Mouse (Mus musculus) c-Kit-positive CD71-positive TER-119-negative erythroid progenitor cells, embryonic 14.5 days (primary cell): Measurements from ENCODE around the gene Fezf1.

Experiments
- DNase-seq: peaks from one replicate; pipeline ENCODE4 v3.0.0-alpha.2; 2013; ENCODE audit warnings: low read depth

Fezf1 gene

DNA sequence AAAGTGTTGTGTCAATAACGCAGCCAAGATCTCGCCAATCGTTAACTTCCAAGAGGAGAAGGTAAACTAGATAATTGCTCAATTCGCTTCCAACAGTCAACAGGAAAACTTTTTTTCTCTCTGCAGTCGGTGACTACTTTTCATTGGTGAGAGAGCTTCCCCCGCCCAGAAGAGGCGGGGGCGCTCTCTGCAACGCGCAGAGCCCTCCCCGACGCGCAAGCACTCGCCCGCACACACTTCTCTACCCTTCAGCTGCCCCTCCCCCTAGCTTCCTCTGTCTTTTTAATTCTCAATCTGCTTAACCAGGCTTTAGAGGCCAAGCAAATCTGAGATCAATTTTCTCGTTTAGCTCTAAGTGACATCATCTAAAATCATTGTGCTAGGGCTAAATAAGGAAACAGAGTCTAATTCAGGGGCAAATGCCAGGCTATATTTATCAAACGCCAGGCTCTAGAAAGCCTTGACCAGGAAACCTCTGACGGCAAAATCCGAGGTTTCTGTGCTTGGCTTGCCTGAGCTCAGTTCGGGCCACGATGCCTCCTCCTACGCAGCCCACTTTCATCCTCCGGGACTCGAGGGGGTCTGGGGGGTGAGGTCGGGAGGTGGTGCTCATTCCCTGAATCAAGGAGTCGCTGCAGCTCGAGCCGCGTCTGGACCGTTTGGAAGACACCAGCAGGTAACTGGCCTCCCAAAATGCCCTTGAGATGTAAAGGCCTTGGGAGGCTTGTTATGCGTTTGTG, at the start of gene Fezf1:
Fezf1 (minus strand) TSS at position 50 of the 740 bp plus-strand sequence.
- DNase-seq, result no peak

DNA sequence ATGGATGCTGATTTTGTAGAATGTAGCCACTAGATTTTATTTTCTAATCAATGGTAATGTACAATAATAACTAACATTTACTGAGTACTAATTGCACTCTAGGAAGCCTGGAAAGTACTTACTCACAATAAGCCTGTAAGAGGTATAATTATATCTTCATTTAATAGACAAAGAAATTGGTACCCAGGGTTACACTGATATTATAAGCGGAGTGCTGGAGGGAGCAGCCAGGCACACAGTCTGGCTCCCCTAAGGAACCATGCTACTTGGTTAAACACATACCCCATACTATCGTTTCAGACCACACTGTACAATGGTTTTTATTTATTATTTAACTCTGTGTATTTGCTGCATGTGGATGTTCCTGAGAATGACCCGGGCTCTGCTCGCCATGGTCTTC, 46.5 kb upstream of the Fezf1 start:
- no peak for DNase-seq

DNA sequence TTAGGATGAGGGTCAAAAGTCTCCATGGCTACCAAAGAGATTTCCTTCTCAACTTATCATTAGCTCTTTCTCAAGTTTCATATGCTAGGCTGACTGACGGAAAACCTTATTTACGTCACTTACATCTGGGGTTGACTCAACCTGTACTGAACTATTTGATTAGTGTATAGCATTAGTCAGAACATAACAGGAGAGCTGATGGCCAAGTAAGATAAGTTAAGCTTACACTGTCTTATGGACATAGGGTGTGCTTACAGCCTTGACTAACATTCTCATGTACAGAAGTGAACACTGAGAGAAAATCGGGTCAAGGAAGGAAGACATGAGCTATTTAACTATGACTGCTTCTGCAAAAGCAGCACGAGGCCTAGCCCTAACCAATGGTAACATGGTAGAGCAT, 40.6 kb upstream of the Fezf1 start:
- DNase-seq, result no peak

DNA sequence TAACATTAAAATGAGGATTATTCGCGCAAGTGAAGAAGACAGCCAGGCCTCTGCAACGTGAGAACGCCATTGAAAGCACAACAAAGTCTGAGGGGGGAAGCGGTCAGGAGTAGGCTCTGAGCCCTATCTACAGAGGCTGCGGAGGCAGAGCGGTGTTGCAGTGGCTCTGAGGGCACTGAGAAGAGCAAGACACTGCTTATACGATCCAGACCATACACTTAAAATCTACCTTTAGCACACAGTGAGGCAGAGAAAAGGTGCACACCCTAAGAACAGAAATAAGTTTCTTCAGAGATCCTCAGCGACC, 33.3 kb upstream of the Fezf1 start:
- DNase-seq, result no peak

DNA sequence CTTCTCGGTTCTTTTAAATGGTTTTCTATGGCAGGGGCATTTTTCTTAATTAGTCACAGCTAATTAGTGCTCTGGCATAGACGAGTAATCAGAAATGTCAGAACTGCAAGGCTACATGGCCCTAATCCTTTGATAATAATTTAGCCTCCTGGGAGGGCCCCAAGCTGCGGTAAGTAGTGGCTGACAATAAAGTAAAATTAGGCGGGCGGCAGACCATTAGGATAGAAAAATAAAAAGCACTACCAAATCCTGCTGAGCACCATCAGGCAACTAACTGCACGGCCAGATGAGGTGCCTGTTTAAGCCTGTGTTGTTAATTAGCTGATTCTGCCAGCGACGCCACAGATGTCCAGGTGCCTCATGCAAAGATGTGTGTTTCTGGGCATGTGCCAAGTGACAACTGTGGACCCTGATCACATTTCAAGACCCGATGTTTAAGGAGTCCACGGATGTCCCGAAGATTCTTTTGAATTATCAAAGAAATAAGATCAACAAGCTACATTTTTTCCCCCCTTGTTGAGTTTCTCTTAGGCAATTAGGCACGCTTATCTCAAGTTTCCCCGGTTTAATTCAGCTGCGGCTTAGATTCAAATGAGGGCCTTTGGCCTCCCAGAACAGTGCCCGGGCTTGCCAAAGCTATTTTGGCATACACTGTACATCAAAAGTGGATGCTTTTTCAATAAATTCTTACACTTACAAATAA, 32.8 kb upstream of the Fezf1 start:
- no peak for DNase-seq

DNA sequence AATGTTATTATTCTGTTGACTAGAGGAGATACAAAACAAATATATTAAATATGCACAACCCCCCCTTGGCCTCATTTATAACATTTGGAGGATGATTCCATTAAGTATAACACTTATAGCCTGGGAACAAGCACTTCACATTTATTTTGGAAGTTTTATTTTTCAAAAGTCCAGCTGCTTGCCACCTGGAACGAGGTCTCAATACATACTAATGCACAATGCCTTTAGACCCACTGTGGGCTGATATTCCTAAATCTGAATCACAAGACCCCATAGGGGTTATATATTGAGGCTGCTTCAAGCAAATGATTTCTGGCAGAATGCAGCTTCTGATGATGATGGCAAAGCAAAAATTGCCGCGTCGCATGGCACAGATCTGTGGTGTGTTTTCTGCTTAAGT, 25.3 kb upstream of the Fezf1 start:
- no peak for DNase-seq

DNA sequence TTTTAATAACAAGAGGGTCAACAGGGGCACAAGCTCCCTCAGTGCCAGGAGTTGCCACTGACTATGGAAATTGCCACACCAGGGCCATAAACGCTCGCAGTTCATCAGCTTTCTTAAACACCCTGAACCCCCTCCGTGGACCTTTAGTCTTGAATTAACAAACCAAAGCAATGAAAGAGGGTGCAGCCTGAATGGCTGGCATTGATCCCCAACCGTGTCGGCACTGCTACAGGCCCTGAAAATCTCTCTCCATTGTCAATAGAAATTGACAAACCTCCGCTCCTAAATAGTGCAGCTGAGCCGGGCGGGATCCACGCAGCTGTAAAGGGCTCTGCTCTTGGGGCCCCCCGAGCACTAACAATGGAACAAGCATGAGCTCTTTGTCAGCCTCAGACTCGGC, 24.8 kb upstream of the Fezf1 start:
- no peak for DNase-seq

DNA sequence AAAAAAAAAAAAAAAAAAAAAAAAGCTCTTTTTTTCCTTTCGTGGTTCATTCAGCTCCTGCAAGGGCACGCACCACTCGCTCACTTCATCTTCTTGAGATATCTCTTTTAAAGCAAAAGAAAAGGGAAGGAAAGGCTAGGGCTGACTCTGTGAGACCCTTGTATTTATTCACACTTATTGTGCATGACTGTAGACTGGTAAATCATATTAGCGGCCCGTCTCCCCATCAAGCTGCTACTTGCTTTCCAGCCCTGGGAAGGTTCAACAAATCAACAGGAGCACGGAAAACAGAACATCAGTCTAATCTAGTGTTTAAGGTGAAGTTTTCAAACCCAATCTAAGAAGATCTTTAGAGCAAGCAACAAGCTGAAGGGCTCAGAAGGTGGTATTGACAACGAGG, 24.4 kb upstream of the Fezf1 start:
- no peak for DNase-seq

DNA sequence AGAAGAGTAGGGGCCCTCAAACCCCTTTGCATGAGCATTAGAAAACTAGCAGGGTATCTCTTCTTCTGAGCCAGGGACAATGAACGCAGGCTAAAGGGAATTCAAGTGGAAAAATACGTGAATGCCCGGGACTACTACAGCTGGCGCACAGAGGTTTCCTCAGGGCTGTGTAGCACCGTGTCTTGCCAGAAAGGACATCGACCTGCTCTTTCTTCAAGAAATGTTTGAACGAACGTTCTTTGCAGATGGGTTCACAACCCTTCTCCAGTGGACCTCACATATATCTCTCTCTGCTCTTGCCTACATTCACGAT, 12.5 kb upstream of the Fezf1 start:
- DNase-seq, result no peak

DNA sequence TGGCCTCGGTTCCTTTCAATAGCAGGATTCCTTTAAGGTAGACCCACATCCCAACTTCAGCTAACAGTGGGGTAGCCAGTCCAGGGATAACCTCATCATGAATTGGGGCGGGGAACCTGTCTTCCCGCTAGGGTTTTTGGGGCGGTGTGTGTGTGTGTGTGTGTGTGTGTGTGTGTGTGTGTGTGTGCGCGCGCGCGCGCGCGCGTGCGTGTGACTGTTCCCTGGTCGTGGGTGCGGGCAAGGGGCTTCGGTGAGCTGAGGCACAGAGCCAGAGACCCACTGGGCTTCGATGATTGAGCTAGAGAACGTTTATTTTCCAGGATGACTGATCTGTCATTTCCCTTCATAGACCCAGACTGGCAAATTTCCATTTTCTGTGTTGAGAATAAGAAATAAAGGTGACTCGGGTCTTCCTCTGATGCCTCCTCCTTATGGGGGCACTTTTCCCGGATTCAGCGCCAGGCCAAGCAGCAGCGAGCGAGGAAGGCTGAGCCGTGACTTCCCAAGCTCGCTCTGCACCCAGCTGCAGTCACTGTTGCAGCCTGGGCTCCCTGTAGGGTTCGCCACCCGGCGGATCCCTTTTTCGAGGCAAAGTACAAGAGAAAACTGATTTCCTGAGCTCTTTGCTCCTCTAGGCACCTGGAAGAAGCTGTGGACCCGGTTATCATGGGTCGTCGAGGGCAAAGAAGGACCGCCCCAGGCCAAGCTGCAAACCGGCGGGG, 12.0 kb upstream of the Fezf1 start:
- DNase-seq, result no peak

DNA sequence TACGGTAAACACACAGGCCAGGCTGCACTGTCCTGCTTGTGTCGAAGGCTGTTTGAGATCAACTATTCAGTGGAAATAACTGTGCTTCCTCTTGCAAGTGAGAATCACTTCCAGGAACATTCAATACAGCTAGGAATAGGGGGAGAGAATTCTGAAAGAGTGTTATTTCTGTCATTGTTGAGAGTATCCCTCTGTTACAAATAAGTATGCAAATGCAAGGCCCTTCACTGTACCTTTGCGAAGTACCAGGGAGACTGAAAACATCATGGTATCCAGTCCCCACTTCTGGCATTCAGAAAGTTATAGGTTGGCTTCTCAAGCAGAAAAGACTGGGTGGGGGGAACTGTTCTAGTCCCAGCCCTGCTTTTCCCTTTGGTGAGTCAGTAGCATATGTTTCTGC, 9.8 kb upstream of the Fezf1 start:
- no peak for DNase-seq

DNA sequence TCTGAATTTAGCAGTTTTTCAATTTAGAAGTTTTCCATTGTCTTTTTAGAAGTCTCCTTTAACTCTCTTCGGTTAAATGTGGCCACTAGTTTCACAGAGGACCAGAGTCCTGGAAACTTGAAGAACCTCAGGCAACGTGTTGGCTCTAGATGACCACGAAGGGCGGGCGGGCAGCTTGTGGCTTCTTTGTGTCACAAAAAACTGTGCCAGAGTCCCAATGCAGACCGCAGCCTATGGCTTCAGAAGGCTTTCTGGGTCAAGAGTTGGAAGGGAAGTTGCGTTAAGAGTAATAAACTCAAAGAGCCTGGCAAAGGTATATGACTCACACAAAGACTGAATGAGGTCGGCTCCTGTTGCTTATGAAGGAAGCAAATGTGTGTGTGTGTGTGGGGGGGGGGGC, 7.0 kb upstream of the Fezf1 start:
- no peak for DNase-seq

DNA sequence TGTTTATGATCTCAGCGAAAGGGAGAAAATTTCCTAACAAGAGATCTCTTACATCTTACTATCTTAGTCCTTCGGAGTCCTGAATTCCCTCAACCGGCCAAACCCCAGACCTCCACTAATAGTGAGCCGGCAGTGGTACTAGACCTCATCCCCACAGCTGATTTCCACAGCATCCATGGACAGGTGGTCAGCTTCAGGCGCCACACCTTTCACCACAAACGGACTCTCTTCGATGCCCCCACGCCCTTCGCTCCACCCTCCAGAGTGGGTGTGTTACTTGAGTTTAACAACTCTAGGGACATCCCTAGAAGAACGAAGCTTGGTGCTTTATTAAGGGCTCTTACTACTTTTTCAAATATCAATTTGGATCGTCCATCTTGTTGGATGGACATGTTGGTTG, 6.5 kb upstream of the Fezf1 start:
- DNase-seq, result no peak

DNA sequence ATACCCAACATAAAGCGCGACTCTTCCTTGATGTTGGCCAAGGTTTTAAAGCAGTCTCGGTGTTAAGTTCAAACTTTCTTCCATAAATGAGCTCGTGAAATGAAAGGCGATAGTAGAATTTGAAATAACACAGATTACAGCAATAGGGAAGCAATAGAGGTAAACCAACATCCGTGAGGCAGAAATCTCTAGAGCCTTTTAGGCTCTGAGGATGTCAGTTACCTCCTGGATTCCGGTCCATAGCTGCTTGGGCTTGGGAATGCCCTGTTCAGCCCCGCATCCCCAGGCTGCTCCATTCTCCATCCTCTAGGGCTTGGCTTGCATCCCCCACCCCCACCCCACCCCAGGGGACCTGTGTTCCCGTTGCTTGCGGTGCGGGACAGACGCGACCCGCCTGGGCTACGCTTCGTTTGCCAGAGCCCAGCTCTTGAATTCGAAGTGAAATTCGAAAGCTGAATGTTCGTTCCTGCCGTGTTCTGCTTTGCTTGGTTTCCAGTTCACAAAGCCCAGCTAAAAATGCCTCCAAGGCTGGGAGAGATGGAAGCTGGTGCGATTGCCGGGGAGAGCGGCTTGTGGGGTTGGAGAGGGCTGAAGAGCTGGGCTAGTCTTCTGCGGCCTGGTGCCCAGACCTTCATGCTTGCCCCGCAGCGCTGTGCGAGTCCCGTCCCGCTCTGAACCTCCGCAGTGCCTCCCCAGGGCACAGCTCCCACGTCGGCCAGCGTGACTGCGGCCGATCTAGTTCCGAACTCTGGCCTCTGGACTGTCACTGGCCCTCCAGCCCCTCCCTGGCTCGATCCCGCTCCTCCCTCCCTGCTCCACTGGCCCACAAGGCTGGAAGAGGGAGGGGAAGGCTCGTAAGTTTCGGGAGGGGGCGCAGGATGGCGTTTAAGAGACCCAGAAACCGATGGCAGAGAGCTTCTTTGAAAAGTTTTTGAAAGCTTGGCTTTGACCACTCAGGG, 5.5 kb upstream of the Fezf1 start:
- no peak for DNase-seq

DNA sequence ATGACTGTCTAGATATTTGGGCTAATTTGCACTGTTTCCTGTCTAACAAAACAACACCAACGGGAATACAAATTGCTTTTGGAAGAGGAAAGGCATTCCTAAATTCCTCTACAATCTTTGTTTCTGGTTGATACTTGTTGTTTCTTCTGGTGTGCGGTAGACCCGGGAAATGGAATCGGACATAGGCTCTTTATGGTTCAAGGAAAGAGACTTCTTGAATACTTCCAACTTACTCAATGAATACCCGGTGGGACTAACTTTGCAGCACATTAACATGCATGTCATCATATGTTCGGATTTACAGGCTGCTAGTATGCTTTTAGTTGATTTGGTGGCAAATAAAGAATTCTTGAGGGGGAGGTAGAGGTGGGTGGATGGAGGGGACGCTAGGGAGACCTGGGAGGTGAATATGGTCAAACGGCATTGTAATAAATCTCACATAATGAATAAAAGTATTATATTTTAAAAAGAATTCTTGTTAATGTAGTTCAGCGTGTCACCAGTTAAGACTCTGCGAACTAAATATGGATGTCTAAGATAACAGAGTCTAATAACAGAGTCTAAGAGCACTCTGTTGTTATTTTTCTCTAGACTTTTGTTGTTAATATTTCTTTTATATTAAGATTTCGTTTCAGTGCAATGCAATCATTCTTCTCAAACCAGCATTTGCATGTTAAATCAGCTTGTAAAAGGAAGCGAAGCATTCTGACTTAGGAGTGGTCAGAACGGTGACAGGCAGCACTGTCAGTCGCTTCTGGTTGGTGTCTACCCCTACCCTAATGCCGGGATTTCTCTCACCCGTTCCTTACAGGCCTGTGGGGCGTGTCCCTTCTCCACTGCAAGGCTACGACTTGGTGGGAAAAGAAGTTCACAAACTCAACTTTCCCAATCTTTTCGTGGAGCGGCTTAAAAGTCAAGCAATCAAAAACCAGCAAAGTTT, 4.3 kb upstream of the Fezf1 start:
- DNase-seq, result no peak

DNA sequence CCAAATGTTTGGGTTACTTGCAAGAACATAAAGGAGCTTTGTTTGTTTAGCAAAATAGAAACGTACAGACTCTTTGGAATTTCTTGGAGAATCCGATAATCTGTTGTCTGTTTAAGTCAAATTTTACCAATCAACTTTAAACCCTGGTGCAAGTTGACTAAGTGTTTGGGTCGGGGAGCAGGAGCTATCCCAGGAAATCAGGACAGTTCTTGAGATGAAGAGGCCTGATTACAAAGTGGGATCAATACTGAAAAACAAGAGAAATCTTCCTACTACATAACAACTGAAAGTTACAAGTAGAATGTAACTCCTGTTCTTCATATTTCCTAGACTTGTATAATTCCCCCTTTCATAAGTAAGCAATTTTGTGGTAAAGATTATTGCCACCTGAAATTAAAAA, 3.3 kb upstream of the Fezf1 start:
- no peak for DNase-seq

DNA sequence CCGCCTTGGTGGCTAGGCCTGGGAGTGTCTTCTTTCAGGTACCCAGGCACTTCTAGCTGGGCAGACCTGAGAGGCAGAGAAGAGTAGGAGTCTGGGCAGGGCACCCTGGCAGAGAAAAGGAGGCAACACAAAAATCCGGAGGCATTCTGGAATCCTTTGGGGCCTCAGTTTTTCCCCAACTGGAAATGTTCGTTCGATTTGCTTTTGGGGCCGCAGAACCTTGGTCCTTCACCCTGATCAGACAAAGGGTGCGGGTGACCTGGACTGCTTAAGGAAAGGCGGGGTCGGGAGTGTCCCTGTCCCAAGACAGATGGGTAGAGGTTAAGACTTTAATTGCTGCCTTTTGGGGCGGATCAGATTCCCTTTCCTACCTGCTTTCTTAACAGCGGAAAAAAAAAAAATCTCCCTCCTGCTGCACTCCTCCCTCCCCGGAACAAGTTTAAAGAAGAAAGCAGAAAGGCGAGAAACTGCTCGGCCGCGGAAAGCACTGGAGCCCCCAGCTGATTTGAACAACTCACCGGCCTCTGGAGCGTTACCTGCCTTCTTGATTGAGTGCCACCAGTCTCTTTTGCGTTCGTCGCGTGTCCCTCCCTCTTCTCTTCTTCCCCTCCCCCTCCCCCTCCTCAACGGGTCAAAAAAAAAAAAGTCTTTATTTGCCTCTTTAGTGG, 2.3 kb upstream of the Fezf1 start:
- DNase-seq, result no peak

DNA sequence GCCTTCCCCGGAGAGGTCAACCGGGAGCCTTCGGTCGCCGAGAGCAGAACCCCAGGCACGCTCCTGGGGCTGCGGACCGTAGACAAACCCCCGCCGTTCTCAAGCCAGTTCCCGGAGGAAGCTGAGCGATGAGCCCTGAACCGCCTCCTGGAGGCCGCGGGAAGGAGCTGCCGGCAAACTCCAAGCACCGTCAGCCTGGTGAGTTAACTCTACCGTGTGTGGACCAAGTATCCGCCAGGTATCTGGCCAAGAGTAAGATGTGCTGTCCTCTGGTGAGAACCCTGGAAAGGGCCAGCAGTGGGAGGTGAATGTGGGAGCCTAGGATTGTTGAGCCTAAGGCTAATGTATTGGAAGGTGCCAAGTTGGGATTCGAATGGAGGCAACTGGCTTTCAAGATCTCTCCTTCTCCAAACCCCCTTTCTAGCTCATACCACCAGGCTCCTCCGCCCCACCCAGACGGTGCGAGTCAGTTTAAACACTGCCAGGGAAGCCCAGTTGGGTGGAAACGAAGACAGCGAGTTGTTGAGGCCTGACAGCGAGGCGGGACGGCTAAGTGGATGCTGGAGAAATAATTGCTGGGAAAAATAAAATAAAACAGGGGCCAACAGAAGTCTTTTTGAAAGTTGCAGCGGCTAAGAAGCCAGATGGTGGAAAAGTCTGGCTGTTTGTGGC, 1.6 kb upstream of the Fezf1 start:
- no peak for DNase-seq

DNA sequence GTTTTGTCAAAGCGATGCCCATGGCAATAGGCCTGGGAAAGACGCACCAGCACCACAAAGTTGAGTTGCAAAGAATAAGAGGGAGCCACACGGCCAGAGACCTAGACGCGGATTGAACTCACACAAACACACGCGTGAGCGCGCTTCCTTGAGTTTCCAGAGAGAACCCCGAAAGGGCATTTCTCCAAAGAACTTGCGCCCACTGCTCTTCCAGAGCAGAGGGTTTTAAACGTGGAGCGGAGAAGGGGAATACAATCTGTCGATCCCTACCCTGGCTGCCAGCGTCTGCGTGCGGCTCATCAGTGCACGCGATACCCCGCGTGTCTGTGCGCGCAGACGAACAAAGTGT, 865 bp upstream of the Fezf1 start:
- DNase-seq, result no peak
